Mouse (Mus musculus): Measurements from ENCODE around the gene Gclc.
"Not testable (repeated sequence)": the region's sequence is repeated elsewhere in the genome, so short reads cannot be mapped to it uniquely, and the experiment has no call there.

GRCm38 (mm10) chr9:77748292-77748691 lies 6.0 kb upstream of the Gclc start:
- TF ChIP-seq CTCF, POLR2A (IDR thresholded peaks at IDR 0.05; ENCODE audit: extremely low read depth, insufficient read depth, low read length): not testable (repeated sequence)

All from cortical plate, adult 2 months (tissue).